Comparison of ENCODE assay signal across 8 mouse cellular contexts in the genomic region with DNA sequence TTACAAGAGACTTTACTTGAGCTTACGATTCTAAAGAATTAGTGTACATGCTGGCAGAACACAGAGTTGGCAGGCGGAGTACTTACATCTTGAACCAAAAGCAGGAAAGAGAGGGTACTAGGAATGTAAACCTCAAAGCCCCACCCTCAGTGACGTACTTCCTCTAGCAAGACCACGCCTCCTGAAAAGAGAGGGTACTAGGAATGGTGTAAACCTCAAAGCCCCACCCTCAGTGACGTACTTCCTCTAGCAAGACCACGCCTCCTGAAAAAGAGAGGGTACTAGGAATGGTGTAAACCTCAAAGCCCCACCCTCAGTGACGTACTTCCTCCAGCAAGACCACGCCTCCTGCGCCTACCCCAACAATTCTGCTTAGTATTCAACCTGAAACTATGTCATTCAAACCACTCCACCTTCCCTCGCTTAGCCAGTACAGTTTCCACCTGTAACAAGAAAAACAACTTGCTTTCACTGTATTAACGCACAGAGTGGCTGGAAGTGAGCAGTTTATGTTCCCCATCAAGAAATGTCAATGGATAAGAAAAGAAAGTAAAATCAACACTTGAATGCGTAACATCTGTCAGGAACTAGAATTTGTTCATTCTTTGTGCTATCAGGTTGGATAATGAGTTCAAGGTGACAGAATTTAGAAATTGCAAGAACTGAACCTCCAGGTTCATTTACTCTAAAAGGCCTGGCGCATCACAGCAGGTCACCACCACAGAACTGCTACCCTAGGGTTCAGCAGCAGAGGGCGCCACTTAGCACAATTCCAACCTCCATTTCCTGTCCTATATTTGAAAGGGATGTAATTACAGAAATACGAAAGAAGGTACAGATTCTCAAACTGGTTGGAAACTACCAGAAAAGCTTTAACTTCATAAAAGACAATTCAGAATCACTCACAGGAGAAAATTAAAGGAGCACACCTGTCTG.
DNase-seq lines count a peak whose midpoint lies in the region; ATAC-seq and TF ChIP-seq lines count a peak whose summit lies in the region.

No protein-coding gene starts in this region.

- peak; percentile 41 for TF ChIP-seq CTCF in intestine, postnatal 0 days (IDR thresholded peaks at IDR 0.05; ENCODE audit: low read depth)

- H3K27ac ChIP-seq in intestine, postnatal 0 days (ENCODE audit: low read depth, low read length) = no peak overlapping the region
- no peak overlapping the region for H3K27ac ChIP-seq in intestine, embryonic 15.5 days

- H3K36me3 ChIP-seq in intestine, postnatal 0 days (ENCODE audit: control insufficient read depth, insufficient read depth) = no peaks in the 10 kb centered on the region
- no peaks in the 10 kb centered on the region for H3K36me3 ChIP-seq in intestine, embryonic 15.5 days

- H3K4me1 ChIP-seq in intestine, postnatal 0 days (replicated peaks; ENCODE audit: control insufficient read depth, insufficient read depth, low read length) = no peaks in the 10 kb centered on the region
- H3K4me1 ChIP-seq in intestine, embryonic 15.5 days (replicated peaks) = no peaks in the 10 kb centered on the region

- H3K9me3 ChIP-seq in intestine, postnatal 0 days (ENCODE audit: control insufficient read depth) = no peaks in the 10 kb centered on the region
- H3K9me3 ChIP-seq in intestine, embryonic 15.5 days = no peaks in the 10 kb centered on the region

- H3K9ac ChIP-seq in intestine, postnatal 0 days (ENCODE audit: low read depth, low read length) = no peak overlapping the region
- no peak overlapping the region for H3K9ac ChIP-seq in intestine, embryonic 15.5 days

- WGBS in intestine, postnatal 0 days = 91% methylated on average over 15 of the region's 15 CpGs
- 93% methylated on average over 15 of the region's 15 CpGs for WGBS in intestine, embryonic 15.5 days

- DNase-seq in adrenal gland, postnatal 14 days = peak; percentile 24
- DNase-seq in retina, adult 2 months (ENCODE audit: low read depth, low spot score) = peak; percentile 11
- DNase-seq in spleen, adult 12 weeks (ENCODE audit: low spot score) = no peak
- DNase-seq in right cerebral cortex, adult 2 months (ENCODE audit: low spot score in 2 of 2) = no peak
- no peak for DNase-seq in spleen, adult 18-20 months

- ATAC-seq in intestine, postnatal 0 days = no peak
- no peak for ATAC-seq in intestine, embryonic 15.5 days
- peak; percentile 54 for ATAC-seq in CD4-positive, CD25-positive, alpha-beta regulatory T cell, adult 4 months

- no peak overlapping the region for H3K4me3 ChIP-seq in intestine, postnatal 0 days (ENCODE audit: low read depth, low read length)
- H3K4me3 ChIP-seq in intestine, embryonic 15.5 days (replicated peaks) = no peak overlapping the region

- H3K4me2 ChIP-seq in intestine, postnatal 0 days (replicated peaks; ENCODE audit: low read depth) = no peak overlapping the region
- no peak overlapping the region for H3K4me2 ChIP-seq in intestine, embryonic 15.5 days (replicated peaks)

- no peaks in the 10 kb centered on the region for H3K27me3 ChIP-seq in intestine, postnatal 0 days (replicated peaks; ENCODE audit: control insufficient read depth, insufficient read depth, low read length)
- H3K27me3 ChIP-seq in intestine, embryonic 15.5 days (replicated peaks) = no peaks in the 10 kb centered on the region

Comparison
In these comparisons a context has a peak if more than half of its experiments do, and no peak if none do; other contexts are left out.
1. DNase-seq: peak in adrenal gland, postnatal 14 days (single experiment) and retina, adult 2 months (single experiment); none in spleen, adult 12 weeks (single experiment), right cerebral cortex, adult 2 months (0 of 2) and spleen, adult 18-20 months (0 of 2).